Mouse (Mus musculus) MEL (cell line): ENCODE measurements around the gene Cd164l2. TPM values are rescaled to one million over a fixed set of nuclear protein-coding genes. Genes with fewer than 3 reads are reported as not detected.

ENCODE experiments used
- DNase-seq: peaks from one replicate; pipeline ENCODE4 v3.0.0; 2011; ENCODE audit warnings: low read depth, low spot score
- H3K27ac ChIP-seq: 2 replicates; pipeline ENCODE4 v1.5.1; 2012; ENCODE audit warnings: low read depth, mild to moderate bottlenecking, control low read depth, low read length, moderate library complexity; ENCODE audit not compliant: control insufficient read depth
- H3K27me3 ChIP-seq, 2 experiments: fragments of 150-350 bp in 1 of 2; sonication (generic) in 1 of 2; 2 replicates each; pipeline ENCODE4 v1.6.1; 2012; ENCODE audit warnings: low read length in 2 of 2, mild to moderate bottlenecking in 2 of 2, improper control_type of control experiment in 1 of 2, moderate library complexity in 1 of 2; ENCODE audit not compliant: insufficient read depth in 2 of 2, control insufficient read depth in 1 of 2
- H3K36me3 ChIP-seq, 2 experiments: 2 replicates each; pipeline ENCODE4 v1.6.1; 2012 to 2014; ENCODE audit warnings: low read length in 2 of 2, improper control_type of control experiment in 1 of 2, inconsistent platforms in 1 of 2, mild to moderate bottlenecking in 1 of 2; ENCODE audit not compliant: insufficient read depth in 2 of 2, control insufficient read depth in 1 of 2
- H3K4me1 ChIP-seq, 2 experiments: fragments of 150-350 bp in 1 of 2; sonication (generic) in 1 of 2; 2 replicates each; pipeline ENCODE4 v1.6.1; 2012; ENCODE audit warnings: low read length in 2 of 2, improper control_type of control experiment in 1 of 2, mild to moderate bottlenecking in 1 of 2; ENCODE audit not compliant: insufficient read depth in 2 of 2, control insufficient read depth in 1 of 2
- H3K4me3 ChIP-seq, 2 experiments: fragments of 150-350 bp in 1 of 2; sonication (generic) in 1 of 2; 2 replicates each; pipeline ENCODE4 v1.5.1; 2012; ENCODE audit warnings: low read depth in 2 of 2, low read length in 2 of 2, mild to moderate bottlenecking in 2 of 2, moderate library complexity in 2 of 2, control low read depth in 1 of 2, improper control_type of control experiment in 1 of 2; ENCODE audit not compliant: control insufficient read depth in 1 of 2, insufficient read depth in 1 of 2
- H3K79me2 ChIP-seq: 2 replicates; pipeline ENCODE4 v1.6.1; 2012; ENCODE audit warnings: mild to moderate bottlenecking, low read length, moderate library complexity; ENCODE audit not compliant: control insufficient read depth, poor library complexity, insufficient read depth
- H3K9ac ChIP-seq: 2 replicates; pipeline ENCODE4 v1.6.1; 2012; ENCODE audit warnings: low read depth, mild to moderate bottlenecking, control low read depth, low read length, moderate library complexity; ENCODE audit not compliant: control insufficient read depth, poor library complexity, severe bottlenecking
- H3K9me3 ChIP-seq: fragments of 150-350 bp; sonication (generic); replicated peaks from 2 replicates; pipeline ENCODE4 v1.6.1; 2012; ENCODE audit warnings: mild to moderate bottlenecking, low read length, improper control_type of control experiment, moderate library complexity; ENCODE audit not compliant: insufficient read depth
- CHD1 ChIP-seq: IDR thresholded peaks from 2 replicates; pipeline ENCODE4 v1.6.1; 2012; ENCODE audit warnings: low read depth, mild to moderate bottlenecking, inconsistent platforms, low read length, improper control_type of control experiment
- E2F4 ChIP-seq: IDR thresholded peaks from 2 replicates; pipeline ENCODE4 v1.6.1; 2011; ENCODE audit warnings: low read depth, low read length, improper control_type of control experiment, borderline replicate concordance
- HCFC1 ChIP-seq: IDR thresholded peaks from 2 replicates; pipeline ENCODE4 v1.6.1; 2012; ENCODE audit warnings: low read depth, mild to moderate bottlenecking, inconsistent platforms, low read length, improper control_type of control experiment, moderate library complexity
- JUND ChIP-seq: IDR thresholded peaks from 2 replicates; pipeline ENCODE4 v1.6.1; 2011; ENCODE audit warnings: low read depth, mild to moderate bottlenecking, improper control_type of control experiment, low read length
- KAT2A ChIP-seq: conservative IDR thresholded peaks from 2 replicates; pipeline ENCODE4 v1.6.1; 2012; ENCODE audit warnings: low read depth, low read length, improper control_type of control experiment, inconsistent platforms
- MAX ChIP-seq: IDR thresholded peaks from 2 replicates; pipeline ENCODE4 v1.6.1; 2011; ENCODE audit warnings: low read length, improper control_type of control experiment
- MEF2A ChIP-seq: IDR thresholded peaks from 2 replicates; pipeline ENCODE4 v1.6.1; 2014; ENCODE audit warnings: low read depth, mild to moderate bottlenecking, inconsistent platforms, low read length, improper control_type of control experiment; ENCODE audit not compliant: poor library complexity, insufficient replicate concordance, severe bottlenecking; ENCODE audit errors: extremely low read depth
- MYC ChIP-seq: IDR thresholded peaks from 2 replicates; pipeline ENCODE4 v1.6.1; 2011; ENCODE audit warnings: low read depth, mild to moderate bottlenecking, low read length, improper control_type of control experiment, moderate library complexity
- SIN3A ChIP-seq: IDR thresholded peaks from 2 replicates; pipeline ENCODE4 v1.6.1; 2012; ENCODE audit warnings: low read length, improper control_type of control experiment, inconsistent platforms
- SMC3 ChIP-seq: IDR thresholded peaks from 2 replicates; pipeline ENCODE4 v1.6.1; 2011; ENCODE audit warnings: low read depth, low read length, improper control_type of control experiment
- TBP ChIP-seq: IDR thresholded peaks from 2 replicates; pipeline ENCODE4 v1.8.0; 2011; ENCODE audit warnings: low read depth, low read length, improper control_type of control experiment
- UBTF ChIP-seq: IDR thresholded peaks from 2 replicates; pipeline ENCODE4 v1.6.1; 2012; ENCODE audit warnings: low read depth, mild to moderate bottlenecking, inconsistent platforms, low read length, improper control_type of control experiment, moderate library complexity, borderline replicate concordance; ENCODE audit not compliant: insufficient read depth
- ZMIZ1 ChIP-seq: IDR thresholded peaks from 2 replicates; pipeline ENCODE4 v1.6.1; 2012; ENCODE audit warnings: low read depth, mild to moderate bottlenecking, inconsistent platforms, low read length, improper control_type of control experiment, moderate library complexity
- ZNF384 ChIP-seq: IDR thresholded peaks from 2 replicates; pipeline ENCODE4 v1.6.1; 2012; ENCODE audit warnings: low read depth, mild to moderate bottlenecking, inconsistent platforms, low read length, improper control_type of control experiment
- polyA plus RNA-seq, 2 experiments: library from polyadenylated mRNA; stranded (reverse) in 1 of 2; unstranded in 1 of 2; fragments of >175 nt in 1 of 2; fragments of >200 nt in 1 of 2; gene quantifications; 2 replicates each; pipeline versions ENCODE4 v1.2.1 to v1.2.4; 2012; ENCODE audit warnings: low replicate concordance in 2 of 2, low read depth in 1 of 2; ENCODE audit not compliant: insufficient read length in 2 of 2, insufficient read depth in 1 of 2, missing spikeins in 1 of 2
- total RNA-seq: library from RNA; depleted of rRNA; stranded (reverse); fragments of 300-350 nt; gene quantifications from 2 replicates; pipeline ENCODE4 v1.2.3, GENCODE M21; 2012

Gene Cd164l2
- total and polyA plus RNA-seq, 3 experiments, result not detected

- no peak for TF ChIP-seq UBTF
Measured at GRCm38 (mm10) chr4:133250609-133251008, 38.7 kb downstream of the Cd164l2 start (continued).

- no peaks in the 10 kb centered on the region for H3K9me3 ChIP-seq
- no peak overlapping the region for H3K4me3 ChIP-seq
- peaks cover 0 to 23% of the 10 kb centered on the region in 2 experiments; a peak in 2 of 4 replicates for H3K36me3 ChIP-seq
- H3K4me1 ChIP-seq, result peaks cover 2 to 37% of the 10 kb centered on the region in 2 experiments
- no peak for DNase-seq
- no peaks in the 10 kb centered on the region for H3K27me3 ChIP-seq
- H3K27ac ChIP-seq, result no peak overlapping the region
- TF ChIP-seq JUND, result no peak
- no peak for TF ChIP-seq SMC3
- TF ChIP-seq SIN3A, result no peak
- TF ChIP-seq TBP, result no peak
- TF ChIP-seq CHD1, result no peak
- no peak for TF ChIP-seq HCFC1
- TF ChIP-seq MAX, result no peak
- TF ChIP-seq MEF2A, result no peak
- no peak for TF ChIP-seq ZNF384
- TF ChIP-seq E2F4, result no peak
- no peak for TF ChIP-seq ZMIZ1
- no peak overlapping the region for H3K9ac ChIP-seq
- no peaks in the 10 kb centered on the region; the same call in 1 of the 2 replicates for H3K79me2 ChIP-seq
Measured at GRCm38 (mm10) chr4:133251214-133251613, 39.3 kb downstream of the Cd164l2 start.

- H3K4me3 ChIP-seq, result no peak overlapping the region
- H3K79me2 ChIP-seq, result no peaks in the 10 kb centered on the region; the same call in 1 of the 2 replicates
- no peak overlapping the region for H3K9ac ChIP-seq
- DNase-seq, result no peak
- peaks cover 2 to 28% of the 10 kb centered on the region in 2 experiments for H3K4me1 ChIP-seq
- no peaks in the 10 kb centered on the region for H3K27me3 ChIP-seq
- no peaks in the 10 kb centered on the region for H3K9me3 ChIP-seq
- TF ChIP-seq ZNF384 (no peak), MEF2A (no peak), MYC (no peak), SMC3 (no peak), KAT2A (no peak)
- no peak overlapping the region for H3K27ac ChIP-seq
- H3K36me3 ChIP-seq, result peaks cover 0 to 16% of the 10 kb centered on the region in 2 experiments; a peak in 2 of 4 replicates
Measured at GRCm38 (mm10) chr4:133252089-133252488, 40.2 kb downstream of the Cd164l2 start.
